Mouse (Mus musculus) frontal cortex, adult 2 months (tissue): ENCODE data around the gene Tmed5. TPM values are rescaled to one million over a fixed set of nuclear protein-coding genes. Genes with fewer than 3 reads are reported as not detected.
"Not testable (repeated sequence)": the region's sequence is repeated elsewhere in the genome, so short reads cannot be mapped to it uniquely, and the experiment has no call there.

Source experiments
- DNase-seq, 2 experiments: peaks; one replicate each; pipeline ENCODE4 v3.0.0; 2022; ENCODE audit warnings: low spot score in 1 of 2; ENCODE audit errors: extremely low spot score in 1 of 2
- polyA plus RNA-seq: library from polyadenylated mRNA; depleted of rRNA; stranded (reverse); fragments of >200 nt; gene quantifications from 2 replicates; pipeline ENCODE4 v1.2.3, GENCODE M21; 2012; rRNA removed

Gene Tmed5
- polyA plus RNA-seq, result 20.2 and 20.6 TPM in 2 replicates

GRCm38 (mm10) chr5:108132441-108133243 is at the start of gene Tmed5, which contains the start of gene Ccdc18:
Gene Tmed5 (minus strand): TSS chr5:108132620.
Gene Ccdc18 (plus strand): TSS chr5:108132875.
- DNase-seq, result peak; percentile 96 to 98

GRCm38 (mm10) chr5:108163695-108164094 is 31.3 kb upstream of the Tmed5 start:
- DNase-seq, result peak in 1 of 2 experiments; percentile 33

GRCm38 (mm10) chr5:108160796-108161195 is 28.4 kb upstream of the Tmed5 start:
- DNase-seq, result no peak

GRCm38 (mm10) chr5:108152592-108152991 is 20.2 kb upstream of the Tmed5 start:
- no peak for DNase-seq

- DNase-seq, result peak in 1 of 2 experiments; percentile 33
Measured at GRCm38 (mm10) chr5:108131849-108132440, 475 bp downstream of the Tmed5 start.

GRCm38 (mm10) chr5:108120221-108120900 is 12.1 kb downstream of the Tmed5 start:
- no peak for DNase-seq

GRCm38 (mm10) chr5:108117693-108118092 is 14.7 kb downstream of the Tmed5 start:
- DNase-seq, result no peak

GRCm38 (mm10) chr5:108109346-108109745 is 23.1 kb downstream of the Tmed5 start:
- DNase-seq, result no peak

GRCm38 (mm10) chr5:108104306-108104705 is 28.1 kb downstream of the Tmed5 start:
- DNase-seq, result no peak

GRCm38 (mm10) chr5:108100196-108100595 is 32.2 kb downstream of the Tmed5 start:
- DNase-seq, result no peak

- no peak for DNase-seq
Measured at GRCm38 (mm10) chr5:108097676-108098075, 34.7 kb downstream of the Tmed5 start.

GRCm38 (mm10) chr5:108092731-108093130 is 39.7 kb downstream of the Tmed5 start:
- DNase-seq, result not testable (repeated sequence)

GRCm38 (mm10) chr5:108085440-108085839 is 47.0 kb downstream of the Tmed5 start:
- no peak for DNase-seq

GRCm38 (mm10) chr5:108082380-108082779 is 50.0 kb downstream of the Tmed5 start:
- no peak for DNase-seq

- DNase-seq, result no peak
Measured at GRCm38 (mm10) chr5:108079603-108080002, 52.8 kb downstream of the Tmed5 start.

GRCm38 (mm10) chr5:108076833-108077540 is 55.4 kb downstream of the Tmed5 start:
- DNase-seq, result no peak

- no peak for DNase-seq
Measured at GRCm38 (mm10) chr5:108076241-108076640, 56.2 kb downstream of the Tmed5 start.

- DNase-seq, result no peak
Measured at GRCm38 (mm10) chr5:108072301-108072700, 60.1 kb downstream of the Tmed5 start.

- peak; percentile 86 to 97 for DNase-seq
Measured at GRCm38 (mm10) chr5:108065465-108066411, 66.7 kb downstream of the Tmed5 start, which contains the start of gene Mtf2. Gene Mtf2 (plus strand): TSS chr5:108065674.
